Comparison of ENCODE assay signal across 20 mouse cellular contexts in the genomic region with DNA sequence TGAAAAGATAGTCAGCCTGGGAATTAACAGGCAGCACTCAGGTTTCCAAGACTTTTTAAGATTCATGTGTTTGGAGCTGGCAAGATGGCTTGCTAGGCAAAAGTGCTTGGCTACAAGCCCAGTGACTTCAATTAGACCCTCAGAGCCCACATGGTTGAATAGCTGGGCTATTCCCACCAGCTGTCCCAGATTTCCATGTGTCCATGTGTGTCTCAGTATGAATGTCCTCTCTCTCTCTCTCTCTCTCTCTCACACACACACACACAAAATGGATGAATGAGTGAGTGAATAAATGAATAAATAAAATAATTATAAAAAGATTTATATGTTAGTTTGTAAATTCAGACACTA.
DNase-seq lines count a peak whose midpoint lies in the region; ATAC-seq and TF ChIP-seq lines count a peak whose summit lies in the region.
"Had no signal": no experiment of that assay in that cellular context is flagged by ENCODE, and none has a peak within 500 bp of the region (broad histone marks: within the 10 kb centered on the region; RNA-seq: fewer than 3 reads in every experiment).

No protein-coding gene starts in this region.

- no peaks in the 10 kb centered on the region for H3K36me3 ChIP-seq in midbrain, embryonic 15.5 days (replicated peaks)
- no peaks in the 10 kb centered on the region for H3K36me3 ChIP-seq in heart, adult 2 months (ENCODE audit: control insufficient read depth, insufficient read depth, low read length)
- H3K36me3 ChIP-seq: embryonic facial prominence, embryonic 12.5 days; intestine, embryonic 15.5 days; midbrain, embryonic 12.5 days; stomach, embryonic 15.5 days had no signal

- H3K27me3 ChIP-seq in midbrain, embryonic 15.5 days (replicated peaks) = no peaks in the 10 kb centered on the region
- H3K27me3 ChIP-seq in heart, adult 2 months (ENCODE audit: control insufficient read depth, insufficient read depth, low read length) = no peaks in the 10 kb centered on the region
- H3K27me3 ChIP-seq: CH12.LX; embryonic facial prominence, embryonic 12.5 days; intestine, embryonic 15.5 days; midbrain, embryonic 12.5 days; stomach, embryonic 15.5 days had no signal

- ATAC-seq in cerebellum, adult (ENCODE audit: insufficient number of reproducible peaks, low FRiP score, low TSS enrichment) = no peak
- ATAC-seq in midbrain, embryonic 15.5 days (replicated peaks) = 0 out of 2 replicates have a peak, but pooled peaks have one; percentile 60
- ATAC-seq: intestine, embryonic 15.5 days had no signal

- H3K79me2 ChIP-seq in heart, adult 2 months (replicated peaks; ENCODE audit: control insufficient read depth, insufficient read depth, low read length) = no peaks in the 10 kb centered on the region

- no peak for TF ChIP-seq EP300 in heart, adult 2 months (IDR thresholded peaks at IDR 0.05; ENCODE audit: insufficient read depth, low read depth, low read length)

- H3K4me1 ChIP-seq in midbrain, embryonic 15.5 days = peaks cover 8% of the 10 kb centered on the region; the same call in 1 of the 2 replicates
- H3K4me1 ChIP-seq in heart, adult 2 months (ENCODE audit: control insufficient read depth, insufficient read depth, low read length) = no peaks in the 10 kb centered on the region
- H3K4me1 ChIP-seq: embryonic facial prominence, embryonic 12.5 days; intestine, embryonic 15.5 days; midbrain, embryonic 12.5 days; stomach, embryonic 15.5 days had no signal

- no peak overlapping the region for H3K27ac ChIP-seq in midbrain, embryonic 15.5 days
- no peak overlapping the region for H3K27ac ChIP-seq in heart, adult 2 months
- H3K27ac ChIP-seq: embryonic facial prominence, embryonic 12.5 days; intestine, embryonic 15.5 days; kidney, postnatal 0 days; layer of hippocampus, adult 2 months; midbrain, embryonic 12.5 days; stomach, embryonic 15.5 days had no signal

- no peak overlapping the region for H3K4me2 ChIP-seq in midbrain, embryonic 15.5 days
- H3K4me2 ChIP-seq: embryonic facial prominence, embryonic 12.5 days; intestine, embryonic 15.5 days; liver, embryonic 11.5 days; midbrain, embryonic 12.5 days; stomach, embryonic 15.5 days had no signal

- intact Hi-C loops in left cerebral cortex, postnatal 4 days (cut with DNase I) = no loop called here
- intact Hi-C loops in heart, adult 2 months (cut with DNase I) = no loop called here

- no peaks in the 10 kb centered on the region for H3K9me3 ChIP-seq in midbrain, embryonic 15.5 days
- H3K9me3 ChIP-seq: embryonic facial prominence, embryonic 12.5 days; intestine, embryonic 15.5 days; midbrain, embryonic 12.5 days; stomach, embryonic 15.5 days had no signal

- TF ChIP-seq POLR2A in heart, adult 2 months (IDR thresholded peaks at IDR 0.05; ENCODE audit: insufficient read depth, low read depth, low read length) = no peak

- TF ChIP-seq CTCF in heart, adult 2 months (IDR thresholded peaks at IDR 0.05) = no peak

- DNase-seq in cerebellum, postnatal 10 days = peak; percentile 89 to 90
- peak; percentile 77 for DNase-seq in left cerebral cortex, postnatal 4 days
- no peak for DNase-seq in left cerebral cortex, adult 11 months (ENCODE audit: low spot score)
- DNase-seq in 3T3-L1 (ENCODE audit: low read depth, low spot score) = peak; percentile 9
- no peak for DNase-seq in heart, adult 2 months
- DNase-seq in embryo, embryonic 10 days (ENCODE audit: low spot score) = no peak
- DNase-seq: adrenal gland, postnatal 14 days; cerebellum, postnatal 36 days; heart, postnatal 14 days; spleen, adult 18-20 months had no signal

- no peak overlapping the region for H3K4me3 ChIP-seq in midbrain, embryonic 15.5 days
- no peak overlapping the region for H3K4me3 ChIP-seq in heart, adult 2 months
- H3K4me3 ChIP-seq: embryonic facial prominence, embryonic 12.5 days; intestine, embryonic 15.5 days; layer of hippocampus, adult 2 months; midbrain, embryonic 12.5 days; stomach, embryonic 15.5 days had no signal

- H3K9ac ChIP-seq in midbrain, embryonic 15.5 days = no peak overlapping the region
- H3K9ac ChIP-seq in heart, adult 2 months (ENCODE audit: low read depth, low read length) = no peak overlapping the region
- H3K9ac ChIP-seq: embryonic facial prominence, embryonic 12.5 days; intestine, embryonic 15.5 days; midbrain, embryonic 12.5 days; stomach, embryonic 15.5 days had no signal

Comparison
In these comparisons a context has a peak if more than half of its experiments do, and no peak if none do; other contexts are left out.
1. DNase-seq: peak in cerebellum, postnatal 10 days (2 of 2), left cerebral cortex, postnatal 4 days (single experiment) and 3T3-L1 (single experiment); none in left cerebral cortex, adult 11 months (single experiment), heart, adult 2 months (0 of 2) and embryo, embryonic 10 days (single experiment).